Mouse (Mus musculus): ENCODE measurements around the gene Gm4340. TPM values are rescaled to one million over a fixed set of nuclear protein-coding genes. Genes with fewer than 3 reads are reported as not detected.

Gene Gm4340
- polyA plus RNA-seq, 1 experiment from 2014 or later: not detected

Other genes starting within 250 kb of the Gm4340 start
- gene Gm21293, start 51.1 kb upstream of the Gm4340 start, polyA plus RNA-seq (2015; fragmentation: Nextera tagmentation; extraction: Ambion mirVana): not detected in 2 replicates
- not detected in 2 replicates for gene Gm6763, start 42.5 kb upstream of the Gm4340 start, polyA plus RNA-seq (2015; fragmentation: Nextera tagmentation; extraction: Ambion mirVana)
- gene Gm8764, start 34.0 kb upstream of the Gm4340 start, polyA plus RNA-seq (2015; fragmentation: Nextera tagmentation; extraction: Ambion mirVana): not detected in 2 replicates
- gene Gm21304, start 25.5 kb upstream of the Gm4340 start, polyA plus RNA-seq (2015; fragmentation: Nextera tagmentation; extraction: Ambion mirVana): not detected in 2 replicates
- gene Gm21312, start 17.0 kb upstream of the Gm4340 start, polyA plus RNA-seq (2015; fragmentation: Nextera tagmentation; extraction: Ambion mirVana): not detected in 2 replicates
- gene Gm20765, start 8.5 kb upstream of the Gm4340 start, polyA plus RNA-seq (2015; fragmentation: Nextera tagmentation; extraction: Ambion mirVana): not detected in 2 replicates